Mouse (Mus musculus) C2C12 (cell line): ENCODE measurements around the gene Pusl1.

Experiments
- CEBPB ChIP-seq: IDR thresholded peaks from one replicate; pipeline ENCODE4 v1.6.1; 2011; ENCODE audit warnings: low read depth, mild to moderate bottlenecking, control low read depth, moderate library complexity
- CTCF ChIP-seq: IDR thresholded peaks from one replicate; pipeline ENCODE4 v1.5.1; 2011; ENCODE audit not compliant: control insufficient read depth, insufficient read depth, insufficient read length
- FOSL1 ChIP-seq: IDR thresholded peaks from one replicate; pipeline ENCODE4 v1.8.0; 2011; ENCODE audit warnings: mild to moderate bottlenecking, low read length; ENCODE audit not compliant: poor library complexity, insufficient read depth, severe bottlenecking
- MAX ChIP-seq: IDR thresholded peaks from one replicate; pipeline ENCODE4 v1.6.1; 2011; ENCODE audit warnings: mild to moderate bottlenecking, control low read depth
- MYOD1 ChIP-seq: IDR thresholded peaks from one replicate; pipeline ENCODE4 v1.6.1; 2011; ENCODE audit warnings: low read depth; ENCODE audit not compliant: control insufficient read depth, insufficient read length
- MYOG ChIP-seq: IDR thresholded peaks from one replicate; pipeline ENCODE4 v1.6.1; 2011; ENCODE audit not compliant: control insufficient read depth, insufficient read length; ENCODE audit errors: extremely low read depth
- USF1 ChIP-seq: IDR thresholded peaks from one replicate; pipeline ENCODE4 v1.6.1; 2011; ENCODE audit warnings: low read depth, mild to moderate bottlenecking, control low read depth, moderate library complexity

GRCm38 (mm10) chr4:155854991-155855390, 36.6 kb downstream of the Pusl1 start:
- TF ChIP-seq MYOG (no peak), CTCF (no peak), CEBPB (no peak), USF1 (no peak), FOSL1 (no peak), MAX (no peak), MYOD1 (no peak)
